Mouse (Mus musculus): ENCODE measurements around the gene Nufip2. TPM values are rescaled to one million over a fixed set of nuclear protein-coding genes. Genes with fewer than 3 reads are reported as not detected.
A peak's percentile ranks its signal among the peaks of the same experiment; 100 is the strongest.

Nufip2 gene
- total RNA-seq, 1 experiment from 2014 or later: 104 TPM

GRCm38 (mm10) chr11:77762783-77763672, 77.1 kb downstream of the Nufip2 start, which contains the start of gene Myo18a:
TSS of gene Myo18a (plus strand) at chr11:77763246.
- ATAC-seq (replicated peaks in 1 of 2; ENCODE audit: insufficient read depth in 1 of 2, low FRiP score in 2 of 2, low TSS enrichment in 1 of 2, low read depth in 1 of 2, poor library complexity in 2 of 2, severe bottlenecking in 2 of 2): peak; percentile 20 to 38; a peak in 1 of 4 replicates

- peak in 1 of 2 experiments; percentile 10; a peak in 1 of 4 replicates for ATAC-seq (replicated peaks in 1 of 2; ENCODE audit: insufficient read depth in 1 of 2, low FRiP score in 2 of 2, low TSS enrichment in 1 of 2, low read depth in 1 of 2, poor library complexity in 2 of 2, severe bottlenecking in 2 of 2)
Observed at GRCm38 (mm10) chr11:77763673-77764340, 77.9 kb downstream of the Nufip2 start.

- ATAC-seq (replicated peaks in 1 of 2; ENCODE audit: insufficient read depth in 1 of 2, low FRiP score in 2 of 2, low TSS enrichment in 1 of 2, low read depth in 1 of 2, poor library complexity in 2 of 2, severe bottlenecking in 2 of 2): no peak
Observed at GRCm38 (mm10) chr11:77764694-77765458, 78.9 kb downstream of the Nufip2 start.

GRCm38 (mm10) chr11:77765459-77765777, 79.5 kb downstream of the Nufip2 start:
- ATAC-seq (replicated peaks in 1 of 2; ENCODE audit: insufficient read depth in 1 of 2, low FRiP score in 2 of 2, low TSS enrichment in 1 of 2, low read depth in 1 of 2, poor library complexity in 2 of 2, severe bottlenecking in 2 of 2): no peak

- ATAC-seq (replicated peaks in 1 of 2; ENCODE audit: insufficient read depth in 1 of 2, low FRiP score in 2 of 2, low TSS enrichment in 1 of 2, low read depth in 1 of 2, poor library complexity in 2 of 2, severe bottlenecking in 2 of 2): peak; percentile 79 to 83
Observed at GRCm38 (mm10) chr11:77766351-77767001, 80.5 kb downstream of the Nufip2 start.

- no peak for ATAC-seq (replicated peaks in 1 of 2; ENCODE audit: insufficient read depth in 1 of 2, low FRiP score in 2 of 2, low TSS enrichment in 1 of 2, low read depth in 1 of 2, poor library complexity in 2 of 2, severe bottlenecking in 2 of 2)
Observed at GRCm38 (mm10) chr11:77769496-77769895, 83.5 kb downstream of the Nufip2 start.

GRCm38 (mm10) chr11:77770346-77770745, 84.4 kb downstream of the Nufip2 start:
- no peak for ATAC-seq (replicated peaks in 1 of 2; ENCODE audit: insufficient read depth in 1 of 2, low FRiP score in 2 of 2, low TSS enrichment in 1 of 2, low read depth in 1 of 2, poor library complexity in 2 of 2, severe bottlenecking in 2 of 2)

- ATAC-seq (replicated peaks in 1 of 2; ENCODE audit: insufficient read depth in 1 of 2, low FRiP score in 2 of 2, low TSS enrichment in 1 of 2, low read depth in 1 of 2, poor library complexity in 2 of 2, severe bottlenecking in 2 of 2): peak; percentile 76 to 86
Observed at GRCm38 (mm10) chr11:77771879-77772713, 86.1 kb downstream of the Nufip2 start.

GRCm38 (mm10) chr11:77775701-77776400, 89.9 kb downstream of the Nufip2 start:
- ATAC-seq (replicated peaks in 1 of 2; ENCODE audit: insufficient read depth in 1 of 2, low FRiP score in 2 of 2, low TSS enrichment in 1 of 2, low read depth in 1 of 2, poor library complexity in 2 of 2, severe bottlenecking in 2 of 2): no peak

GRCm38 (mm10) chr11:77777436-77777835, 91.5 kb downstream of the Nufip2 start:
- ATAC-seq (replicated peaks in 1 of 2; ENCODE audit: insufficient read depth in 1 of 2, low FRiP score in 2 of 2, low TSS enrichment in 1 of 2, low read depth in 1 of 2, poor library complexity in 2 of 2, severe bottlenecking in 2 of 2): no peak

GRCm38 (mm10) chr11:77777937-77778336, 92.0 kb downstream of the Nufip2 start:
- no peak for ATAC-seq (replicated peaks in 1 of 2; ENCODE audit: insufficient read depth in 1 of 2, low FRiP score in 2 of 2, low TSS enrichment in 1 of 2, low read depth in 1 of 2, poor library complexity in 2 of 2, severe bottlenecking in 2 of 2)

- no peak for ATAC-seq (replicated peaks in 1 of 2; ENCODE audit: insufficient read depth in 1 of 2, low FRiP score in 2 of 2, low TSS enrichment in 1 of 2, low read depth in 1 of 2, poor library complexity in 2 of 2, severe bottlenecking in 2 of 2)
Observed at GRCm38 (mm10) chr11:77779240-77779639, 93.3 kb downstream of the Nufip2 start.

GRCm38 (mm10) chr11:77781088-77781487, 95.1 kb downstream of the Nufip2 start:
- no peak for ATAC-seq (replicated peaks in 1 of 2; ENCODE audit: insufficient read depth in 1 of 2, low FRiP score in 2 of 2, low TSS enrichment in 1 of 2, low read depth in 1 of 2, poor library complexity in 2 of 2, severe bottlenecking in 2 of 2)

- no peak for ATAC-seq (replicated peaks in 1 of 2; ENCODE audit: insufficient read depth in 1 of 2, low FRiP score in 2 of 2, low TSS enrichment in 1 of 2, low read depth in 1 of 2, poor library complexity in 2 of 2, severe bottlenecking in 2 of 2)
Observed at GRCm38 (mm10) chr11:77782104-77782815, 96.3 kb downstream of the Nufip2 start.

GRCm38 (mm10) chr11:77783211-77783746, 97.3 kb downstream of the Nufip2 start:
- 0 out of 4 replicates have a peak, but pooled peaks of 1 of the 2 experiments have one; percentile 0 for ATAC-seq (replicated peaks in 1 of 2; ENCODE audit: insufficient read depth in 1 of 2, low FRiP score in 2 of 2, low TSS enrichment in 1 of 2, low read depth in 1 of 2, poor library complexity in 2 of 2, severe bottlenecking in 2 of 2)

All from hematopoietic stem cell, adult 5-6 weeks (primary cell).